Mouse (Mus musculus) urinary bladder, postnatal 25 days (tissue): ENCODE data around the gene Ppp1r3c.
A peak's percentile ranks its signal among the peaks of the same experiment; 100 is the strongest.
"Not testable (repeated sequence)": the region's sequence is repeated elsewhere in the genome, so short reads cannot be mapped to it uniquely, and the experiment has no call there.

Experiments used
- DNase-seq: peaks from one replicate; pipeline ENCODE4 v3.0.0; 2022; ENCODE audit warnings: low spot score

The Ppp1r3c gene

GRCm38 (mm10) chr19:36736537-36736936 is at the start of gene Ppp1r3c:
Gene Ppp1r3c (minus strand): TSS chr19:36736653.
- peak; percentile 61 for DNase-seq

GRCm38 (mm10) chr19:36783179-36783578 is 46.7 kb upstream of the Ppp1r3c start:
- no peak for DNase-seq

- DNase-seq: no peak
These were observed 46.1 kb upstream of the Ppp1r3c start for GRCm38 (mm10) chr19:36782591-36782990.

GRCm38 (mm10) chr19:36781996-36782395 is 45.5 kb upstream of the Ppp1r3c start:
- no peak for DNase-seq

GRCm38 (mm10) chr19:36780375-36780774 is 43.9 kb upstream of the Ppp1r3c start:
- no peak for DNase-seq

GRCm38 (mm10) chr19:36779765-36780164 is 43.3 kb upstream of the Ppp1r3c start:
- no peak for DNase-seq

GRCm38 (mm10) chr19:36775531-36775930 is 39.1 kb upstream of the Ppp1r3c start:
- DNase-seq: no peak

- no peak for DNase-seq
These were observed 37.4 kb upstream of the Ppp1r3c start for GRCm38 (mm10) chr19:36773716-36774459.

- DNase-seq: no peak
These were observed 31.6 kb upstream of the Ppp1r3c start for GRCm38 (mm10) chr19:36768084-36768483.

GRCm38 (mm10) chr19:36764451-36764850 is 28.0 kb upstream of the Ppp1r3c start:
- DNase-seq: no peak

- no peak for DNase-seq
These were observed 12.5 kb upstream of the Ppp1r3c start for GRCm38 (mm10) chr19:36748996-36749395.

GRCm38 (mm10) chr19:36742331-36742730 is 5.9 kb upstream of the Ppp1r3c start:
- no peak for DNase-seq

- no peak for DNase-seq
These were observed 3.2 kb upstream of the Ppp1r3c start for GRCm38 (mm10) chr19:36739566-36740211.

GRCm38 (mm10) chr19:36738009-36738408 is 1.6 kb upstream of the Ppp1r3c start:
- no peak for DNase-seq

GRCm38 (mm10) chr19:36737087-36737486 is 634 bp upstream of the Ppp1r3c start:
- no peak for DNase-seq

- DNase-seq: no peak
These were observed 2.0 kb downstream of the Ppp1r3c start for GRCm38 (mm10) chr19:36734308-36735038.

GRCm38 (mm10) chr19:36733191-36733943 is 3.1 kb downstream of the Ppp1r3c start:
- no peak for DNase-seq

- DNase-seq: no peak
These were observed 5.1 kb downstream of the Ppp1r3c start for GRCm38 (mm10) chr19:36731310-36731709.

GRCm38 (mm10) chr19:36730414-36730813 is 6.0 kb downstream of the Ppp1r3c start:
- DNase-seq: not testable (repeated sequence)

- no peak for DNase-seq
These were observed 7.6 kb downstream of the Ppp1r3c start for GRCm38 (mm10) chr19:36728741-36729460.

GRCm38 (mm10) chr19:36724970-36725369 is 11.5 kb downstream of the Ppp1r3c start:
- DNase-seq: no peak
